Comparison of ENCODE assay signal across 37 mouse cellular contexts in genomic region chr9:57669566-57669965, GRCm38 (mm10). TPM values are rescaled to one million over a fixed set of nuclear protein-coding genes. Genes with fewer than 3 reads are reported as not detected.
DNase-seq lines count a peak whose midpoint lies in the region; ATAC-seq and TF ChIP-seq lines count a peak whose summit lies in the region.
"Had no signal": no experiment of that assay in that cellular context is flagged by ENCODE, and none has a peak within 500 bp of the region (broad histone marks: within the 10 kb centered on the region; RNA-seq: fewer than 3 reads in every experiment).

No protein-coding gene starts in this region.

- H3K27ac ChIP-seq in liver, embryonic 14.5 days: no peak overlapping the region
- no peak overlapping the region for H3K27ac ChIP-seq in liver, embryonic 12.5 days
- H3K27ac ChIP-seq: forebrain, embryonic 15.5 days; hindbrain, embryonic 14.5 days; midbrain, embryonic 12.5 days; neural tube, embryonic 13.5 days; stomach, embryonic 15.5 days had no signal

- peaks cover 0 to 9% of the 10 kb centered on the region in 2 experiments; a peak in 1 of 4 replicates for H3K4me1 ChIP-seq in liver, embryonic 14.5 days (replicated peaks; ENCODE audit: control insufficient read depth in 2 of 2, insufficient read depth in 2 of 2, low read length in 1 of 2)
- peaks cover 10% of the 10 kb centered on the region for H3K4me1 ChIP-seq in liver, embryonic 12.5 days
- H3K4me1 ChIP-seq: forebrain, embryonic 15.5 days; midbrain, embryonic 12.5 days; neural tube, embryonic 13.5 days; stomach, embryonic 15.5 days had no signal

- no peaks in the 10 kb centered on the region for H3K27me3 ChIP-seq in liver, embryonic 14.5 days (ENCODE audit: control insufficient read depth, insufficient read depth, low read length)
- 0 out of 2 replicates have a peak, but pooled peaks cover 5% of the 10 kb centered on the region for H3K27me3 ChIP-seq in liver, embryonic 12.5 days (replicated peaks)
- H3K27me3 ChIP-seq: forebrain, embryonic 15.5 days; neural tube, embryonic 13.5 days; stomach, embryonic 15.5 days had no signal

- no peak overlapping the region for H3K4me3 ChIP-seq in liver, embryonic 14.5 days (ENCODE audit: insufficient read depth in 1 of 2, low read depth in 2 of 2, low read length in 2 of 2)
- H3K4me3 ChIP-seq in liver, embryonic 12.5 days: no peak overlapping the region
- H3K4me3 ChIP-seq: forebrain, embryonic 15.5 days; heart, embryonic 12.5 days; megakaryocyte, embryonic 14.5 days; midbrain, embryonic 12.5 days; neural tube, embryonic 13.5 days; stomach, embryonic 15.5 days had no signal

- no peak overlapping the region for H3K9ac ChIP-seq in liver, embryonic 14.5 days (replicated peaks)
- H3K9ac ChIP-seq in liver, embryonic 12.5 days: no peak overlapping the region
- H3K9ac ChIP-seq: forebrain, embryonic 15.5 days; heart, embryonic 12.5 days; hindbrain, embryonic 14.5 days; midbrain, embryonic 12.5 days; neural tube, embryonic 13.5 days; stomach, embryonic 15.5 days had no signal

- no peaks in the 10 kb centered on the region for H3K36me3 ChIP-seq in liver, embryonic 14.5 days (replicated peaks; ENCODE audit: control insufficient read depth, insufficient read depth, low read depth)
- no peaks in the 10 kb centered on the region for H3K36me3 ChIP-seq in liver, embryonic 12.5 days
- H3K36me3 ChIP-seq: forebrain, embryonic 15.5 days; heart, embryonic 12.5 days; midbrain, embryonic 12.5 days; neural tube, embryonic 13.5 days; stomach, embryonic 15.5 days had no signal

- WGBS in liver, embryonic 14.5 days (ENCODE audit: insufficient replicate concordance): 47% methylated on average over 3 of the region's 3 CpGs
- 60% methylated on average over 3 of the region's 3 CpGs for WGBS in liver, embryonic 12.5 days (ENCODE audit: insufficient replicate concordance)

- no peak for TF ChIP-seq EP300 in liver, embryonic 14.5 days (IDR thresholded peaks at IDR 0.05; ENCODE audit: low read depth)

- peak; percentile 39; the same call in 1 of the 2 replicates for ATAC-seq in liver, embryonic 14.5 days (ENCODE audit: insufficient read depth)
- ATAC-seq in liver, embryonic 12.5 days: no peak
- ATAC-seq: activated CD4-positive, CD25-positive, alpha-beta regulatory T cell, adult 4 months; forebrain, embryonic 15.5 days; intestine, postnatal 0 days; lung, postnatal 0 days had no signal

- DNase-seq in heart, adult 11 months: peak; percentile 60
- no peak for DNase-seq in heart, adult 8-10 months (ENCODE audit: low spot score)
- no peak for DNase-seq in liver, embryonic 14.5 days (ENCODE audit: low read depth in 3 of 3, low spot score in 3 of 3)
- DNase-seq in kidney, postnatal 36 days: peak; percentile 86 to 92
- DNase-seq in yolk sac, embryonic 10.5 days (ENCODE audit: low spot score): peak; percentile 81
- no peak for DNase-seq in cerebellum, postnatal 14 days
- no peak for DNase-seq in layer of hippocampus, adult 8-10 months (ENCODE audit: low spot score in 2 of 2)
- DNase-seq: adrenal gland, adult 8-10 months; cerebellum, adult 8-10 months; cerebellum, postnatal 36 days; gastrocnemius, postnatal 25 days; heart, adult 18-20 months; heart, postnatal 4 days; layer of hippocampus, adult 9-11 months; lung, adult 18-20 months; lung, postnatal 4 days had no signal

- TF ChIP-seq CTCF in liver, embryonic 14.5 days (IDR thresholded peaks at IDR 0.05; ENCODE audit: low read depth): no peak

- no peaks in the 10 kb centered on the region for H3K9me3 ChIP-seq in liver, embryonic 14.5 days (ENCODE audit: control insufficient read depth, low read length)
- no peaks in the 10 kb centered on the region for H3K9me3 ChIP-seq in liver, embryonic 12.5 days (replicated peaks)
- H3K9me3 ChIP-seq: forebrain, embryonic 15.5 days; heart, embryonic 12.5 days; midbrain, embryonic 12.5 days; neural tube, embryonic 13.5 days; stomach, embryonic 15.5 days had no signal

- no peak overlapping the region for H3K4me2 ChIP-seq in liver, embryonic 14.5 days (ENCODE audit: low read depth)
- no peak overlapping the region for H3K4me2 ChIP-seq in liver, embryonic 12.5 days
- H3K4me2 ChIP-seq: forebrain, embryonic 15.5 days; heart, embryonic 12.5 days; hindbrain, embryonic 14.5 days; midbrain, embryonic 12.5 days; neural tube, embryonic 13.5 days; stomach, embryonic 15.5 days had no signal

RNA-seq across cellular contexts. Expression of gene Cyp1a2, which starts 13.9 kb away (rescaled TPM):
- total RNA-seq in heart, adult 8-10 months (2022): not detected
- polyA plus RNA-seq in liver, embryonic 14.5 days (2012; rRNA removed): 0.06 and 0.11 TPM in 2 replicates
- polyA plus RNA-seq in liver, embryonic 14.5 days (2014; fragmentation: Nextera tagmentation; extraction: Ambion mirVana): 0.11 and 0.18 TPM in 2 replicates
- not detected in 2 replicates for polyA plus RNA-seq in liver, embryonic 12.5 days (2016; fragmentation: Nextera tagmentation; extraction: Ambion mirVana)
- total RNA-seq in layer of hippocampus, adult 8-10 months (2022): not detected
- total RNA-seq: CH12.LX; gastrocnemius, adult 18-20 months; gastrocnemius, postnatal 25 days; heart, adult 18-20 months; heart, postnatal 4 days; left cerebral cortex, postnatal 10 days had no signal
- polyA plus RNA-seq: activated CD4-positive, CD25-positive, alpha-beta regulatory T cell, adult 4 months; C2C12; embryonic facial prominence, embryonic 11.5 days; forebrain, embryonic 15.5 days; frontal cortex, adult 2 months; heart, embryonic 12.5 days; heart, postnatal 0 days; hindbrain, embryonic 14.5 days; intestine, postnatal 0 days; limb, embryonic 11.5 days; lung, postnatal 0 days; midbrain, embryonic 12.5 days; neural tube, embryonic 13.5 days; small intestine, adult 2 months; stomach, embryonic 15.5 days; urinary bladder, adult 2 months had no signal

RNA-seq across cellular contexts. Expression of gene Csk, which starts 16.1 kb away (rescaled TPM):
- total RNA-seq in heart, adult 8-10 months (2022): 10 to 100 TPM; 18.9 to 32.0 (median 27.7) TPM
- 22.7 and 26.3 TPM in 2 replicates for polyA plus RNA-seq in liver, embryonic 14.5 days (2012; rRNA removed)
- polyA plus RNA-seq in liver, embryonic 14.5 days (2014; fragmentation: Nextera tagmentation; extraction: Ambion mirVana): 11.1 and 13.8 TPM in 2 replicates
- 27.0 and 27.8 TPM in 2 replicates for polyA plus RNA-seq in liver, embryonic 12.5 days (2016; fragmentation: Nextera tagmentation; extraction: Ambion mirVana)
- total RNA-seq in layer of hippocampus, adult 8-10 months (2022): 10 to 100 TPM; 38.4 to 46.7 (median 43.0) TPM

RNA-seq across cellular contexts. Expression of gene Cyp1a1, which starts 18.2 kb away (rescaled TPM):
- total RNA-seq in heart, adult 8-10 months (2022): under 1 TPM in 2 of 4 experiments, not detected in 2; 0.14 to 0.69 TPM
- polyA plus RNA-seq in liver, embryonic 14.5 days (2012; rRNA removed): 0.13 and 0.15 TPM in 2 replicates
- polyA plus RNA-seq in liver, embryonic 14.5 days (2014; fragmentation: Nextera tagmentation; extraction: Ambion mirVana): not detected in 2 replicates
- polyA plus RNA-seq in liver, embryonic 12.5 days (2016; fragmentation: Nextera tagmentation; extraction: Ambion mirVana): 0.16 and 0.19 TPM in 2 replicates
- under 1 TPM in 3 of 4 experiments, not detected in 1; 0.12 to 0.36 (median 0.32) TPM for total RNA-seq in layer of hippocampus, adult 8-10 months (2022)
- total RNA-seq: heart, postnatal 4 days had no signal
- polyA plus RNA-seq: activated CD4-positive, CD25-positive, alpha-beta regulatory T cell, adult 4 months; embryonic facial prominence, embryonic 11.5 days; heart, embryonic 12.5 days; limb, embryonic 11.5 days; midbrain, embryonic 12.5 days; stomach, embryonic 15.5 days had no signal

RNA-seq across cellular contexts. Expression of gene Edc3, which starts 38.8 kb away (rescaled TPM):
- 1 to 10 TPM; 3.6 to 5.3 (median 4.5) TPM for total RNA-seq in heart, adult 8-10 months (2022)
- polyA plus RNA-seq in liver, embryonic 14.5 days (2012; rRNA removed): 6.9 and 7.2 TPM in 2 replicates
- 10.3 and 12.8 TPM in 2 replicates for polyA plus RNA-seq in liver, embryonic 14.5 days (2014; fragmentation: Nextera tagmentation; extraction: Ambion mirVana)
- polyA plus RNA-seq in liver, embryonic 12.5 days (2016; fragmentation: Nextera tagmentation; extraction: Ambion mirVana): 21.2 and 22.2 TPM in 2 replicates
- total RNA-seq in layer of hippocampus, adult 8-10 months (2022): 10 to 100 TPM; 14.0 to 23.7 (median 14.6) TPM

RNA-seq across cellular contexts. Expression of gene Lman1l, which starts 49.0 kb away (rescaled TPM):
- under 1 TPM in 3 of 4 experiments, not detected in 1; 0.16 to 0.32 (median 0.22) TPM for total RNA-seq in heart, adult 8-10 months (2022)
- not detected in 2 replicates for polyA plus RNA-seq in liver, embryonic 14.5 days (2012; rRNA removed)
- not detected in 2 replicates for polyA plus RNA-seq in liver, embryonic 14.5 days (2014; fragmentation: Nextera tagmentation; extraction: Ambion mirVana)
- not detected in 2 replicates for polyA plus RNA-seq in liver, embryonic 12.5 days (2016; fragmentation: Nextera tagmentation; extraction: Ambion mirVana)
- total RNA-seq in layer of hippocampus, adult 8-10 months (2022): not detected
- total RNA-seq: adrenal gland, adult 8-10 months; CH12.LX; gastrocnemius, adult 18-20 months; gastrocnemius, postnatal 25 days; heart, postnatal 4 days; left cerebral cortex, postnatal 10 days had no signal
- polyA plus RNA-seq: activated CD4-positive, CD25-positive, alpha-beta regulatory T cell, adult 4 months; embryonic facial prominence, embryonic 11.5 days; forebrain, embryonic 15.5 days; heart, embryonic 12.5 days; heart, postnatal 0 days; hindbrain, embryonic 14.5 days; intestine, postnatal 0 days; limb, embryonic 11.5 days; lung, postnatal 0 days; neural tube, embryonic 13.5 days; small intestine, adult 2 months; stomach, embryonic 15.5 days had no signal

Comparison
In these comparisons a context has a peak if more than half of its experiments do, and no peak if none do; other contexts are left out.
1. DNase-seq: peak in heart, adult 11 months (single experiment), kidney, postnatal 36 days (2 of 2) and yolk sac, embryonic 10.5 days (single experiment); none in heart, adult 8-10 months (single experiment), liver, embryonic 14.5 days (0 of 3), cerebellum, postnatal 14 days (0 of 2) and layer of hippocampus, adult 8-10 months (0 of 2).